29 mouse cellular contexts compared by ENCODE assay signal in genomic region chr3:145184645-145185044, GRCm38 (mm10).
"Had no signal": no experiment of that assay in that cellular context is flagged by ENCODE, and none has a peak within 500 bp of the region (broad histone marks: within the 10 kb centered on the region; RNA-seq: fewer than 3 reads in every experiment).

No protein-coding gene starts in this region.

- ATAC-seq: forebrain, embryonic 13.5 days; forebrain, embryonic 14.5 days; forebrain, embryonic 15.5 days; forebrain, embryonic 16.5 days; forebrain, postnatal 0 days had no signal

- H3K4me1 ChIP-seq: embryonic facial prominence, embryonic 10.5 days; embryonic facial prominence, embryonic 12.5 days; embryonic facial prominence, embryonic 13.5 days; embryonic facial prominence, embryonic 15.5 days; forebrain, embryonic 10.5 days; forebrain, embryonic 12.5 days; forebrain, embryonic 13.5 days; forebrain, embryonic 15.5 days had no signal

- H3K36me3 ChIP-seq: embryonic facial prominence, embryonic 10.5 days; embryonic facial prominence, embryonic 12.5 days; embryonic facial prominence, embryonic 13.5 days; embryonic facial prominence, embryonic 15.5 days; forebrain, embryonic 10.5 days; forebrain, embryonic 12.5 days; forebrain, embryonic 15.5 days had no signal

- H3K27ac ChIP-seq: embryonic facial prominence, embryonic 10.5 days; embryonic facial prominence, embryonic 12.5 days; embryonic facial prominence, embryonic 13.5 days; embryonic facial prominence, embryonic 15.5 days; forebrain, embryonic 10.5 days; forebrain, embryonic 12.5 days; forebrain, embryonic 13.5 days; forebrain, embryonic 15.5 days; gastrocnemius, adult 2 months; heart, adult 2 months had no signal

- H3K9me3 ChIP-seq: embryonic facial prominence, embryonic 10.5 days; embryonic facial prominence, embryonic 12.5 days; embryonic facial prominence, embryonic 13.5 days; embryonic facial prominence, embryonic 15.5 days; forebrain, embryonic 10.5 days; forebrain, embryonic 12.5 days; forebrain, embryonic 13.5 days; forebrain, embryonic 15.5 days had no signal

- DNase-seq: cerebellum, adult 2 months; cerebellum, adult 8-10 months; cerebellum, adult 9-10 months; cerebellum, adult 9-11 months; cerebellum, postnatal 10 days; cerebellum, postnatal 14 days; cerebellum, postnatal 25 days; cerebellum, postnatal 36 days; embryo, embryonic 11 days; forebrain, postnatal 0 days; gastrocnemius, adult 2 months; gastrocnemius, postnatal 10 days; gastrocnemius, postnatal 14 days; gastrocnemius, postnatal 25 days; gastrocnemius, postnatal 36 days; heart, adult 11 months; heart, adult 18-20 months; heart, adult 2 months had no signal

- H3K9ac ChIP-seq: embryonic facial prominence, embryonic 12.5 days; embryonic facial prominence, embryonic 13.5 days; embryonic facial prominence, embryonic 15.5 days; forebrain, embryonic 12.5 days; forebrain, embryonic 13.5 days; forebrain, embryonic 15.5 days; forebrain, postnatal 0 days had no signal

- H3K4me3 ChIP-seq: embryonic facial prominence, embryonic 10.5 days; embryonic facial prominence, embryonic 12.5 days; embryonic facial prominence, embryonic 13.5 days; embryonic facial prominence, embryonic 15.5 days; erythroblast, embryonic 14.5 days; forebrain, embryonic 10.5 days; forebrain, embryonic 12.5 days; forebrain, embryonic 13.5 days; forebrain, embryonic 15.5 days; gastrocnemius, adult 2 months; heart, adult 2 months had no signal

- H3K4me2 ChIP-seq: embryonic facial prominence, embryonic 12.5 days; embryonic facial prominence, embryonic 13.5 days; embryonic facial prominence, embryonic 15.5 days; forebrain, embryonic 12.5 days; forebrain, embryonic 13.5 days; forebrain, embryonic 15.5 days had no signal

- H3K27me3 ChIP-seq: embryonic facial prominence, embryonic 12.5 days; embryonic facial prominence, embryonic 13.5 days; embryonic facial prominence, embryonic 15.5 days; forebrain, embryonic 12.5 days; forebrain, embryonic 13.5 days; forebrain, embryonic 15.5 days had no signal
